Mouse (Mus musculus): Measurements from ENCODE around the gene Cast. TPM values are rescaled to one million over a fixed set of nuclear protein-coding genes. Genes with fewer than 3 reads are reported as not detected.

Cast gene
- 17.7 and 19.0 TPM in 2 replicates for polyA plus RNA-seq (2016; fragmentation: Nextera tagmentation; extraction: Ambion mirVana)

GRCm38 (mm10) chr13:74808152-74808929 lies at the start of gene Cast:
Cast (minus strand) TSS chr13:74808810.
- 1% methylated on average over 36 of the region's 36 CpGs for WGBS
- Histone ChIP-seq H3K27me3 (replicated peaks; ENCODE audit: low read depth, poor library complexity, severe bottlenecking) (no peaks in the 10 kb centered on the region), H3K4me3 (peak within 1 kb of the TSS; percentile 83), H3K36me3 (replicated peaks) (no peaks in the 10 kb centered on the region), H3K9me3 (no peaks in the 10 kb centered on the region), H3K4me1 (peaks cover 9% of the 10 kb centered on the region), H3K27ac (replicated peaks) (peak within 1 kb of the TSS; percentile 86)
- DNase-seq (ENCODE audit: low spot score) = peak; percentile 74

- no peak overlapping the region for H3K4me3 ChIP-seq
- H3K27me3 ChIP-seq (replicated peaks; ENCODE audit: low read depth, poor library complexity, severe bottlenecking) = no peaks in the 10 kb centered on the region
- H3K27ac ChIP-seq (replicated peaks) = no peak overlapping the region
- H3K4me1 ChIP-seq = no peaks in the 10 kb centered on the region
- H3K9me3 ChIP-seq = no peaks in the 10 kb centered on the region
- DNase-seq (ENCODE audit: low spot score) = peak; percentile 71
- no peaks in the 10 kb centered on the region for H3K36me3 ChIP-seq (replicated peaks)
- 10% methylated on average over 3 of the region's 3 CpGs for WGBS
These were observed 45.9 kb upstream of the Cast start for GRCm38 (mm10) chr13:74854338-74855047.

GRCm38 (mm10) chr13:74850823-74851222 lies 42.2 kb upstream of the Cast start:
- Histone ChIP-seq H3K27ac (replicated peaks) (no peak overlapping the region), H3K4me1 (no peaks in the 10 kb centered on the region), H3K9me3 (no peaks in the 10 kb centered on the region), H3K36me3 (replicated peaks) (no peaks in the 10 kb centered on the region), H3K4me3 (no peak overlapping the region), H3K27me3 (replicated peaks; ENCODE audit: low read depth, poor library complexity, severe bottlenecking) (no peaks in the 10 kb centered on the region)
- WGBS = 93% methylated on average over 2 of the region's 2 CpGs
- DNase-seq (ENCODE audit: low spot score) = no peak

GRCm38 (mm10) chr13:74845886-74846285 lies 37.3 kb upstream of the Cast start:
- no peaks in the 10 kb centered on the region for H3K4me1 ChIP-seq
- no peaks in the 10 kb centered on the region for H3K36me3 ChIP-seq (replicated peaks)
- no peak for DNase-seq (ENCODE audit: low spot score)
- H3K27me3 ChIP-seq (replicated peaks; ENCODE audit: low read depth, poor library complexity, severe bottlenecking) = no peaks in the 10 kb centered on the region
- no peak overlapping the region for H3K4me3 ChIP-seq
- whole genome bisulfite sequencing = 73% methylated on average over 1 of the region's 1 CpGs
- H3K27ac ChIP-seq (replicated peaks) = no peak overlapping the region
- no peaks in the 10 kb centered on the region for H3K9me3 ChIP-seq

- no peak for DNase-seq (ENCODE audit: low spot score)
- Histone ChIP-seq H3K27me3 (replicated peaks; ENCODE audit: low read depth, poor library complexity, severe bottlenecking) (no peaks in the 10 kb centered on the region), H3K9me3 (no peaks in the 10 kb centered on the region), H3K4me1 (no peaks in the 10 kb centered on the region), H3K4me3 (no peak overlapping the region), H3K27ac (replicated peaks) (no peak overlapping the region), H3K36me3 (replicated peaks) (no peaks in the 10 kb centered on the region)
- 90% methylated on average over 1 of the region's 1 CpGs for WGBS
These were observed 25.9 kb upstream of the Cast start for GRCm38 (mm10) chr13:74834543-74834942.

GRCm38 (mm10) chr13:74822095-74822494 lies 13.5 kb upstream of the Cast start:
- no peak for DNase-seq (ENCODE audit: low spot score)
- no peaks in the 10 kb centered on the region for H3K4me1 ChIP-seq
- no peak overlapping the region for H3K27ac ChIP-seq (replicated peaks)
- no peak overlapping the region for H3K4me3 ChIP-seq
- 82% methylated on average over 3 of the region's 3 CpGs for WGBS
- no peaks in the 10 kb centered on the region for H3K36me3 ChIP-seq (replicated peaks)
- H3K9me3 ChIP-seq = no peaks in the 10 kb centered on the region
- no peaks in the 10 kb centered on the region for H3K27me3 ChIP-seq (replicated peaks; ENCODE audit: low read depth, poor library complexity, severe bottlenecking)

- H3K4me3 ChIP-seq = no peak overlapping the region
- H3K4me1 ChIP-seq = no peaks in the 10 kb centered on the region
- H3K36me3 ChIP-seq (replicated peaks) = no peaks in the 10 kb centered on the region
- no peaks in the 10 kb centered on the region for H3K9me3 ChIP-seq
- no peak for DNase-seq (ENCODE audit: low spot score)
- no peak overlapping the region for H3K27ac ChIP-seq (replicated peaks)
- no peaks in the 10 kb centered on the region for H3K27me3 ChIP-seq (replicated peaks; ENCODE audit: low read depth, poor library complexity, severe bottlenecking)
- WGBS = 91% methylated on average over 1 of the region's 1 CpGs
These were observed 7.1 kb upstream of the Cast start for GRCm38 (mm10) chr13:74815753-74816152.

GRCm38 (mm10) chr13:74807446-74808151 lies 1.0 kb downstream of the Cast start:
- WGBS = 2% methylated on average over 31 of the region's 31 CpGs
- Histone ChIP-seq H3K9me3 (no peaks in the 10 kb centered on the region), H3K27me3 (replicated peaks; ENCODE audit: low read depth, poor library complexity, severe bottlenecking) (no peaks in the 10 kb centered on the region), H3K4me3 (peak overlapping the region; percentile 83), H3K36me3 (replicated peaks) (no peaks in the 10 kb centered on the region), H3K4me1 (peaks cover 9% of the 10 kb centered on the region), H3K27ac (replicated peaks) (peak overlapping the region; percentile 86)
- peak; percentile 74 for DNase-seq (ENCODE audit: low spot score)

GRCm38 (mm10) chr13:74806934-74807333 lies 1.7 kb downstream of the Cast start:
- Histone ChIP-seq H3K9me3 (no peaks in the 10 kb centered on the region), H3K4me1 (peaks cover 9% of the 10 kb centered on the region), H3K27ac (replicated peaks) (no peak overlapping the region), H3K36me3 (replicated peaks) (no peaks in the 10 kb centered on the region), H3K27me3 (replicated peaks; ENCODE audit: low read depth, poor library complexity, severe bottlenecking) (no peaks in the 10 kb centered on the region), H3K4me3 (peak overlapping the region; percentile 83)
- no peak for DNase-seq (ENCODE audit: low spot score)
- 61% methylated on average over 5 of the region's 5 CpGs for WGBS

GRCm38 (mm10) chr13:74794435-74794834 lies 14.2 kb downstream of the Cast start:
- H3K36me3 ChIP-seq (replicated peaks) = no peaks in the 10 kb centered on the region
- no peaks in the 10 kb centered on the region for H3K9me3 ChIP-seq
- no peaks in the 10 kb centered on the region for H3K27me3 ChIP-seq (replicated peaks; ENCODE audit: low read depth, poor library complexity, severe bottlenecking)
- H3K4me3 ChIP-seq = no peak overlapping the region
- DNase-seq (ENCODE audit: low spot score) = no peak
- H3K27ac ChIP-seq (replicated peaks) = no peak overlapping the region
- WGBS = 66% methylated on average over 1 of the region's 1 CpGs
- H3K4me1 ChIP-seq = no peaks in the 10 kb centered on the region

GRCm38 (mm10) chr13:74787681-74788080 lies 20.9 kb downstream of the Cast start:
- no peak overlapping the region for H3K4me3 ChIP-seq
- no peaks in the 10 kb centered on the region for H3K36me3 ChIP-seq (replicated peaks)
- H3K27me3 ChIP-seq (replicated peaks; ENCODE audit: low read depth, poor library complexity, severe bottlenecking) = no peaks in the 10 kb centered on the region
- DNase-seq (ENCODE audit: low spot score) = peak; percentile 21
- H3K27ac ChIP-seq (replicated peaks) = no peak overlapping the region
- H3K9me3 ChIP-seq = no peaks in the 10 kb centered on the region
- WGBS = 0% methylated on average over 1 of the region's 1 CpGs
- peaks cover 7% of the 10 kb centered on the region for H3K4me1 ChIP-seq

GRCm38 (mm10) chr13:74772151-74772550 lies 36.5 kb downstream of the Cast start:
- DNase-seq (ENCODE audit: low spot score) = no peak
- no peaks in the 10 kb centered on the region for H3K9me3 ChIP-seq
- H3K4me1 ChIP-seq = 0 out of 2 replicates have a peak, but pooled peaks cover 5% of the 10 kb centered on the region
- no peaks in the 10 kb centered on the region for H3K27me3 ChIP-seq (replicated peaks; ENCODE audit: low read depth, poor library complexity, severe bottlenecking)
- no peak overlapping the region for H3K27ac ChIP-seq (replicated peaks)
- 80% methylated on average over 1 of the region's 1 CpGs for WGBS
- no peaks in the 10 kb centered on the region for H3K36me3 ChIP-seq (replicated peaks)
- H3K4me3 ChIP-seq = no peak overlapping the region

All from embryonic facial prominence, embryonic 10.5 days (tissue).